Mouse (Mus musculus): ENCODE results near the gene Plcxd1. TPM values are rescaled to one million over a fixed set of nuclear protein-coding genes. Genes with fewer than 3 reads are reported as not detected.
"Not testable (repeated sequence)": the region's sequence is repeated elsewhere in the genome, so short reads cannot be mapped to it uniquely, and the experiment has no call there.

The Plcxd1 gene
- total RNA-seq, 2 experiments from 2014 or later, result 10.4 to 10.9 TPM

DNA sequence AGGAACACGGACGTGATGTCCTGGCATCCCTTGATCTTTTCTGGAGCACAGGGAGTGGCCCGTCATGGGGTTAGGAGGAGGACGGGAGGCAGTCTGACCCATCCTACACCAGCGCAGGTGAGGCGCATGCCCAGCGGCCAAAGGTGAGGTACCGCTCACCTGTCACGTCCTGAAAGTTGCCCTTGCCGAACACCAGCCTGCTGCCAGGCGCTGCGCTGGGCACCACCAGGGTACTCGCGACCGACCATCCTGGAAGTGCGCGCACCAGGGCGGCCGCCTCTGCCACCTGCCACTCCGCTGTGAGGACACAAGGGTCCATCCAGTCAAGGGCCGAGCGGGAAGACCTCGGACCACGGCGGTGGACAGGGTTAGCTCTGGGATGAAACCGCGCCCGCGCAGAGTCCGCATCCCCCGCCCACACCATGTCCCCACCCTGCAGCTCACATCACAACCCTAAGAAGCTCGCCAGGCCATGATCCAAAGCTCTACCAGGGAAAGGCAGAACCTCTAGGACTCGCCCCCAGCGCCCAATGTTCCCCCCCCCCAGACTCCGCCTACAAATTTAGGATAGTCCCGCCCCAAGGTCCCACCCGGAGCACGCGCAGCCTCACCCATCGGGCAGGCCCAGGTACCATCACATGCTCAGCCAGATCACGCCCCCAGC lies 7.3 kb downstream of the Plcxd1 start:
- DNase-seq (ENCODE audit: low spot score in 2 of 2), result peak; percentile 23 to 31

DNA sequence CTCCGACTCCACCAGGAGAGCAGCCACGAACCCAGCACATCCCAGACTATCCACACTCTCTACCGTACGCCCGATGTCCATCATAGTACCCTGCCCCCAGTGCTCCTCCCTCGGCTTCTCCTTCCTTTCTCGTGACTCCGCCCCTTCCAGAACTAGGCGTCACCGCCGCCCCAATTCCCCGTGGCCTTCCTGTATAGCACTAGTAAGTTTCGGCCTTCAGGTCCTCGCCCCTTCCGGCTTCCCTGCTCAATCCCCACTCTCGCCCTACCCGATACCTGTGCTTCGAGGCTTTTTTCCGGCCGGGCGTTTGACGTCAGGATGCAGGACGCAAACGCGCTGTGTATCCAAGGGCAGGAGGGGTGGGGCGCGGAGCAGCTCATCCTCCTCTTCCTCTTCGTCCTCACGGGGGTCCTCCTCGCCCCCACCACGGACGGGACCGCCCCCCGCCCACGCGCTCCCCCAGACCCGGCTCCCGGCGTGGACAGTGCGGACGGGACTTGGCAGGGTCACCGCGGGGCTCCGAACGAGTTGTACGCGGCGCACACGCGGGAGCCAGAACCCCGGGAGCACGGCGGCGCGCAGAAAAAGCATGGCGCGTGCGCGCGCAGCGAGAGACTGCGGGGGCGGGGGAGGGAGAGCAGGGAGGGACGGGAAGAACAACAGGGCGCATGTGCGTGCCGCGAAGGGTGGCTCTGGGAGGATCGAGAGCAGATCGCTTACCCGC lies 8.0 kb downstream of the Plcxd1 start, which contains the start of gene Gtpbp6:
Gene Gtpbp6, minus strand, starts transcription at position 617 of the 724 bp plus-strand sequence.
- DNase-seq (ENCODE audit: low spot score in 2 of 2), result peak; percentile 94 to 95

DNA sequence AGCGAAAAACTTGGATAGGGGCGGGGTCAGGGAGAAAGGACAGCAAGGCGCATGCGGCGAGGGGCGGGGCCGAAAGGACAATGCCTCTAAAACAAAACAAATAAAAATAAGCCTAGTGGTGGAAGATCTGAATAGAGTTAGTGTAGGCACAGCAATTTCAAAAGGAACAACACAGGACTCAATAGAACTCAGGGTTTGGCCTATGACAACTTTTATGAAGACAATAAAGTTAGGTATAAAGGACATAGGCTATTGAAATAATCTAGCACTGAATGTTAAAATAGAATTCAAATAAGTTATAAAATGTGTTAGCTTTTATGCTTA lies 8.5 kb downstream of the Plcxd1 start:
- no peak for DNase-seq (ENCODE audit: low spot score in 2 of 2)

DNA sequence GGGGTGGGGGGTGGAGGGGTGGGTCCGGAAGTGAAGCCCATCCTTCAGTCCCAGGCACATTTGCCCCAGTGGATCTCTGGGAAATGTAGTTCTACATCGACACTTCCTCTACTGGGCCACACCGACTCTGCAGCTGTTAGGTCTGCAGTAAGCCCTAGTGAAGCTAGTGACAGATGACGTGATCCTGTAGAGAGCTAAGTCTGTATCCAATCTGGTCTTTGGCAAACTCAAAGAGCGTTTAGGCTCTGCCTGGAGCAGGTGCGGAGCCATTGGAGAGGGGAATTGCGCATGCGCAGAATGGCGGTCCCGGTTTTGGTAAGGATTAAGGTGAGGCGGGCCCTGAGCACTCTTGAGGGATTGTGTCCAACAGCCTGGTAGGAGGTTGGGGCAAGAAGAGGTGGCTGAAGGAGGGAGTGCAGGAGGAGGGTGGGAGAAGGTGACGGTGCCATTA lies 10.2 kb downstream of the Plcxd1 start, which contains the start of gene Zfp605:
Gene Zfp605, plus strand, starts transcription at position 102 of the 451 bp plus-strand sequence.
- peak; percentile 92 to 94 for DNase-seq (ENCODE audit: low spot score in 2 of 2)

DNA sequence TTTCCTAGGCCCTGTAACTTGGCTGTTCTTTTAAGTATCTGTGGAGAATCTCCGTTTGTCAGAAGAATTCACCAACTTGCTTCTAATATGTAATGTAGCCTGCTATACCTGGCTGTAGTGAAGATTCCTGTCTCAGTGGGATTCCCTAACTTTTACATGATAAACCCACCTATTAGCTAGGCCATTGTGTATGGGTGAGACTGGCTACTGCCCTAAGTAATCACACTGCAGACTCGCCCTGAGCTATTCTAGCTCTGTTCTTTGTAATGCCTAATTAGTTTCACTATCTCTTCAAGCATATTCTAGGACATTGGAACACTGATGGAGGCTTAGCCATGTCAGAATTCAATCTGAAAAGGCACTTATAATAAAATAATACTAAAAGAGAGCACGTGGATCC lies 22.6 kb downstream of the Plcxd1 start:
- DNase-seq (ENCODE audit: low spot score in 2 of 2), result not testable (repeated sequence)

DNA sequence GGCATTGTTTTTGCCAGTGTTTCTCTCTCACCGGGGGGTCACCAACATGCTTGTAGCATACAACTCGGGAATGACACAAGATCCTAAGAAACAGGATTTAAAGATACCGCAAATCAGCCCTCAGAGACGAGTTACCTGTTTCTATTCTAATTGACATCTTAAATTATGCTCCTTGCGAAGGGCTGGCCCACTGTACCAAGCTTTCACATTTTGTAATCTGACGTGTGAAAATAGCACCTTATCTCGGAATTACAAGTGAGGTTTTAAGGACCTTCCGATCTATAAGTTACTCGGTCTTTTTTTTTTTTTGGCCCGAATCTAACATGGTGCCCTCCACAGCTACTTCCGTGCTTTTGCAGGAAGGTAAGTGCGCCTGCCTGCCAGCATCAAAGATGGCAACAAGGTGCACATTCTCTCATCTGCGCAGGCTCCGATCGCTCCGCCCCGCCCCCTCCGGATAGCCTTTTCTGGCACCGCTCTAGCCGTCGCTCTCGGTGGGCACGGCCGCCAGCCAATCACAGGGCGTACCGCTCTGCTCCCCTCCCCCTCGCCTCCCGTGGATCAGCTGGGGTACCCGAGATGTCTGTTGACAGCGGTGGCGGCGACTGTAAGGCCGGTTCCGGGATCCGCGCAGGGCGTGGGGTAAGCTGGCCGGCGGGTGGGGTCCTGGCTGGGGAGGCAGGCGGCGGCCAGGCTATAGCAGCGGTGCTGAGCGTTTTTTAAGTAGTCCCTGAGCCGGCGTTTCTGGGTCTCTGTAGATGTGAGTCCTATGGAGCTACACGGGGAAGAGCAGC lies 35.7 kb downstream of the Plcxd1 start, which contains the start of gene Chfr:
Gene Chfr, plus strand, starts transcription at position 550 of the 794 bp plus-strand sequence.
- DNase-seq (ENCODE audit: low spot score in 2 of 2), result peak; percentile 100

DNA sequence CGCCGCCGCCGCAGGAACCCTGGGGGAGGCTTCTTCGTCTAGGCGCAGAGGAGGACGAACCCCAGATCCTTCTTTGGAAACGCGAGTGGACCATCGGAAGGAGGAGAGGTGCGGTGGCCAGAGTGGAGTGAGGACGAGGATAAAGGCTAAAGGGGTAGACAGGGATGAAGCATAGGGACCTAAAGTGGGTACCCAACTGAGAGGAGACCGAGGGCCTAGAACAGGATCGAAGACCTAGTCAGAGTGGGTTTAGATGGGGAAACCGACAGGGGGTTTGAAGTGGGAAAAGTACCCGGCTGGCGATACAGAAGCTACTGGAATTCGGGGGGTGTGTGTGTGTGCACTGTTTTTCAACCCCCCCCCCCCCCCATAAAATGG lies 36.3 kb downstream of the Plcxd1 start:
- no peak for DNase-seq (ENCODE audit: low spot score in 2 of 2)

DNA sequence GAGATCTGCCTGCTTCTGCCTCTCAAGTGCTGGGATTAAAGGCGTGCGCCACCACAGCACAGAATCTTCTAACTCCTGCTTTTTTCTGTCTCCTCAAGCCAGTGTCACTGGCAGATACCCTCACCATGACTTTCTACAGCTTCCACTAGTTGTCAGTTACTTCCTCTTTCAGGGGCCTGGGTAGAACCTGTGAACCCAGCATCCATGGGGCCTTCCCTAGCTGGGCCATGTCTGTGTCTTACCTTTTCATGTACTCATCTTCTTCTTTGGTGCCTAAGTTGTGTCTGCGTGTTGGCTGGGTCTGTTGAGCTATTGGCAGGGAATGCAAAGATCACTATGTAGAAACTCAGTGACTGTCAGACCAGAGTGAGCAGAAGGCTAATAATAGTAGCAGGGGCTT lies 38.0 kb downstream of the Plcxd1 start:
- DNase-seq (ENCODE audit: low spot score in 2 of 2), result no peak

DNA sequence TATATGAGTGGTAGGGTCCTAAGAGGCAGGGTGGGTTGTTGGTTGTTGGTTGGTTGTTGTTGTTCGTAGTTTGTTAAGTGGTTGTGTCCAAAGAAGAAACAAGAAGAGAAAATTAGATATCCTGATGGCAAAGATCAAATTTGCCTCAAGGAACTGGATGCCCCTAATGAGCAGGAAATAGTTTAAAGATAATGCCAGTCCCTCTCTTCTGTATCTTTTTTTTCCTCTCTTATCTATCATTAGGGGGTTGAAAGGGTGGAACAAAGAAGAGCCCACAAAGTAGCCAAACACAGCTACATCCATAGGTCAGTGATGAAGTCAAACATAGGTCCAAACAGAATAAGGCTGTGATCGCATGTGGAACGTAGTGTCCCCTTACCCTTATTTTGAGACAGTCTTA lies 39.6 kb downstream of the Plcxd1 start:
- no peak for DNase-seq (ENCODE audit: low spot score in 2 of 2)

DNA sequence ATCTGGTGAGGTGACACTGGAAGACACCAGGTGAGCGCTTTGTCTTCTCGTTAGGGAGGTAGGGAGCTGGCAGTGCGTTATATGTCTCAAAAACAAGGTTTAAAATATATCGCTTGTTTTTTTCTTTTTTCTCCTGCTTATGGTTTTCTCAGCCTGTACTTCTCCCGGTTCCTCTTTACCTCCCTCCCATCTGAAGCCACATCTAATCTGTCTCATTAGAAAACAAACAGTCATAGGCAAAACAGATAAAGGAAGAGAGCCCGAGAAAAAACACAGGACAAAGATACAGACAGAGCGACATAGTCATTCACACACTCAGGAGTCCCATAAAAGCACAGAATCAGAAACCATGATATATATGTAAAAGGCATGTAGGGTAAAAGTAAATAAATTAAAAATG lies 40.7 kb downstream of the Plcxd1 start:
- DNase-seq (ENCODE audit: low spot score in 2 of 2), result no peak

DNA sequence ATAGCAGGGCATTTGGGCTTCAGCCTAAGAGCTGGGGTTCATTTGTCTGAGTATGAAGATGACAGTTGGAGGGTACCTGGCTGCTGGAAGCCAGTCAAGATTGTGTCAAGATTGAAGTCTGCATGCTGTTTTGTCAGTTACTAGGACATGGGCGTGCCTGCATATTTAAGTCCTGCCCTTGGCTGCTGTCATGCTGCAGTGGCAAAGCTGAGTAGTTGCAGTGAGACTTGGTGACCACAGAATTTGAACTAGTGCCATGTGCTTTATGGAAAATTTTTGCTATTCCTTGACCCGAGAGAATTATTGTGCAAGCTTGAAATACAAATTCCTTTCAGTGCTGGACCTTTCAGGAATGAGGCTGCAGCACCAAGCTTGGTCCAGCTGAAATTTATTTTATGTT lies 42.5 kb downstream of the Plcxd1 start:
- no peak for DNase-seq (ENCODE audit: low spot score in 2 of 2)

DNA sequence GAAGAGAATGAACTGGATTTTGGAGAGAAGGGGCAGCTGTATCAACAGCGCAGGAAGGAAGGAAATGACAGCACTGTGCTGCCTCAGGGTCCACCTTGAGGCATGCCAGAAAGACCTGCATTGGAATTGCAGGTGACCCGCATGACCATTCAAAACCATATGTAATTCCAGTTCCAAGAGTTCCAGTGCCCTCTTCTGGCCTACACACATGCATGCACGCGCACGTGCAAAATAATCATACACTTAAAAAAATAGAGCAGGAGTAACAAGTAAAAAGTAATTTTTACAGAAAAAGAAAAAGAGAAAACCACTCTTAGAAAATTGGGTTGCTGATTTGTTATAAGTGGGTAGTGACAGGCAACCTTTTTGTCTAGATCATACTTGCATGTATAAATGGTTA lies 43.2 kb downstream of the Plcxd1 start:
- DNase-seq (ENCODE audit: low spot score in 2 of 2), result no peak

Other genes starting within 250 kb of the Plcxd1 start
- gene Gm15446, start 176.6 kb upstream of the Plcxd1 start, total RNA-seq (2021), result 10 to 100 TPM; 32.3 to 34.4 TPM
- gene Zfp932, start 103.4 kb upstream of the Plcxd1 start, total RNA-seq (2021), result 10 to 100 TPM; 45.4 to 54.8 TPM
- gene Gm17655, start 27.5 kb upstream of the Plcxd1 start, total RNA-seq (2021), result 1 to 10 TPM; 4.0 to 6.4 TPM
- gene Gm35315, start 5.5 kb upstream of the Plcxd1 start, total RNA-seq (2021), result under 1 TPM; 0.40 to 0.53 TPM
- gene Gtpbp6, start 8.2 kb downstream of the Plcxd1 start, total RNA-seq (2021), result 10 to 100 TPM; 81.8 to 96.5 TPM
- gene Zfp605, start 10.1 kb downstream of the Plcxd1 start, total RNA-seq (2021), result 10 to 100 TPM; 15.5 to 15.7 TPM
- 10 to 100 TPM; 42.3 to 54.0 TPM for gene Chfr, start 35.9 kb downstream of the Plcxd1 start, total RNA-seq (2021)
- 10 to 100 TPM; 47.1 to 47.5 TPM for gene Golga3, start 76.7 kb downstream of the Plcxd1 start, total RNA-seq (2021)
- gene Ankle2, start 131.0 kb downstream of the Plcxd1 start, total RNA-seq (2021), result 10 to 100 TPM; 41.8 to 45.2 TPM
- gene Pgam5, start 169.9 kb downstream of the Plcxd1 start, total RNA-seq (2021), result 10 to 100 TPM; 55.1 to 59.2 TPM
- 1 to 10 TPM; 7.9 to 9.5 TPM for gene Pxmp2, start 186.2 kb downstream of the Plcxd1 start, total RNA-seq (2021)
- gene Pole, start 186.3 kb downstream of the Plcxd1 start, total RNA-seq (2021), result 1 to 10 TPM in 1 of 2 experiments, under 1 TPM in 1; 0.73 to 1.0 TPM
- under 1 TPM in 1 of 2 experiments, not detected in 1; 0.23 TPM for gene P2rx2, start 243.2 kb downstream of the Plcxd1 start, total RNA-seq (2021)
- not detected for gene Lrcol1, start 244.8 kb downstream of the Plcxd1 start, total RNA-seq (2021)